Mouse (Mus musculus): ENCODE data around the gene Car2.

The Car2 gene

GRCm38 (mm10) chr3:14948067-14948800, 62.2 kb downstream of the Car2 start:
- DNase-seq (ENCODE audit: low spot score), result no peak

- no peak for DNase-seq (ENCODE audit: low spot score)
Measured at GRCm38 (mm10) chr3:14950031-14950430, 64.0 kb downstream of the Car2 start.

Data from spleen, adult 12 weeks (tissue).